In genomic region chr5:13979156-13979555, GRCm38 (mm10) we compare ENCODE assay signal across 31 mouse cellular contexts.
"Had no signal": no experiment of that assay in that cellular context is flagged by ENCODE, and none has a peak within 500 bp of the region (broad histone marks: within the 10 kb centered on the region; RNA-seq: fewer than 3 reads in every experiment).

No protein-coding gene starts in this region.

- H3K27me3 ChIP-seq: heart, embryonic 12.5 days; heart, embryonic 13.5 days; heart, embryonic 15.5 days; hindbrain, embryonic 12.5 days; hindbrain, embryonic 13.5 days; hindbrain, embryonic 15.5 days; intestine, embryonic 15.5 days; kidney, embryonic 15.5 days had no signal

- H3K36me3 ChIP-seq: heart, embryonic 10.5 days; heart, embryonic 12.5 days; heart, embryonic 13.5 days; heart, embryonic 15.5 days; hindbrain, embryonic 10.5 days; hindbrain, embryonic 12.5 days; hindbrain, embryonic 13.5 days; hindbrain, embryonic 15.5 days; intestine, embryonic 15.5 days; kidney, embryonic 15.5 days had no signal

- H3K4me1 ChIP-seq: hindbrain, embryonic 13.5 days; hindbrain, embryonic 15.5 days; intestine, embryonic 15.5 days had no signal

- H3K27ac ChIP-seq: heart, embryonic 10.5 days; heart, embryonic 13.5 days; heart, embryonic 15.5 days; hindbrain, embryonic 10.5 days; hindbrain, embryonic 12.5 days; hindbrain, embryonic 13.5 days; hindbrain, embryonic 14.5 days; hindbrain, embryonic 15.5 days; hindbrain, postnatal 0 days; intestine, embryonic 15.5 days; kidney, embryonic 15.5 days; kidney, postnatal 0 days; layer of hippocampus, adult 2 months; left cerebral cortex, adult 2 months had no signal

- H3K9me3 ChIP-seq: heart, embryonic 10.5 days; heart, embryonic 12.5 days; heart, embryonic 13.5 days; heart, embryonic 15.5 days; hindbrain, embryonic 10.5 days; hindbrain, embryonic 12.5 days; hindbrain, embryonic 13.5 days; hindbrain, embryonic 15.5 days; intestine, embryonic 15.5 days; kidney, embryonic 15.5 days had no signal

- DNase-seq: heart, postnatal 10 days; heart, postnatal 14 days; heart, postnatal 36 days; heart, postnatal 4 days; kidney, adult 11 months; kidney, adult 18-20 months; kidney, adult 2 months; kidney, adult 8-10 months; kidney, adult 9 months; kidney, postnatal 10 days; kidney, postnatal 14 days; kidney, postnatal 25 days; kidney, postnatal 36 days; kidney, postnatal 4 days; layer of hippocampus, adult 9-11 months; layer of hippocampus, postnatal 36 days had no signal

- H3K4me3 ChIP-seq: heart, embryonic 10.5 days; heart, embryonic 12.5 days; heart, embryonic 13.5 days; heart, embryonic 15.5 days; hindbrain, embryonic 10.5 days; hindbrain, embryonic 12.5 days; hindbrain, embryonic 13.5 days; hindbrain, embryonic 15.5 days; intestine, embryonic 15.5 days; kidney, embryonic 15.5 days; layer of hippocampus, adult 2 months; left cerebral cortex, adult 2 months had no signal

- H3K9ac ChIP-seq: heart, embryonic 12.5 days; heart, embryonic 13.5 days; heart, embryonic 15.5 days; hindbrain, embryonic 12.5 days; hindbrain, embryonic 13.5 days; hindbrain, embryonic 14.5 days; hindbrain, embryonic 15.5 days; intestine, embryonic 15.5 days; kidney, embryonic 15.5 days had no signal
